Mouse (Mus musculus) B cell, adult (primary cell): ENCODE results near the gene Id4. TPM values are rescaled to one million over a fixed set of nuclear protein-coding genes. Genes with fewer than 3 reads are reported as not detected.

Experiments used
- total RNA-seq: library from RNA; stranded (reverse); gene quantifications from 4 replicates; pipeline ENCODE4 v1.2.4, GENCODE M21; 2023; ENCODE audit not compliant: inconsistent age

Gene Id4
- total RNA-seq: not detected in 4 replicates

DNA sequence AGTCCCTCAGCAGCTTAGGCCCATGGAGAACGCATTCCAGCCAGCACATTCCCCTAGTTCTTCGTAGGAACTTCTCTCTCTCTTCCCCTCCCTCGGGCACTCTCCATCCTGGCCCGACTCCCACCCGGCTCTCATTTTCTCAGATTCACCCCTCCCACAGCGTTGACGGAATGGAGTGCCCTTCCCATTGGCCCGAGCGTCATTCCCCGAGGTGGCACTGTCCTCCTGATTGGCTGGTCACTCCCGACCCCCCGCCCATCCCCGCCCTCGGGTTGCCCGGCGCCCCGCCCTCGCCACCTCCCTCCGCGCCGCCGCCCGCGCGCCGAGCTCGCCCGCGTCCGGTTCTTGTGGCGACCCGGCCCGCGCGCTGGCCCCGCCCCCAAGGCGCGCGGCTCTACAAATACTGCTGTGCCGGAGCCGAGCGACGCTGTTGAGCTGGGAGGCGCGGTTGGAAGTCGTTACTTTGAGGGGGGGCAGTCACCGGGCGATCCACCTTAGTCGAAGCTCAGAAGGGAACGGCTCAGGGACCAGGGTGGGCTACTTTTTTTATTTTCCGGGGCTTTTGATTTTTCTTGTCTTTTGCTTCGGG lies at the start of gene Id4:
Id4 (plus strand) TSS at position 539 of the 589 bp plus-strand sequence.

